Mouse (Mus musculus): ENCODE measurements around the gene Grb2. TPM values are rescaled to one million over a fixed set of nuclear protein-coding genes. Genes with fewer than 3 reads are reported as not detected.

Gene Grb2
- polyA plus RNA-seq, 1 experiment from 2014 or later = 121 TPM

- Histone ChIP-seq H3K27ac (peak overlapping the region; percentile 98), H3K4me2 (replicated peaks) (peak overlapping the region; percentile 89), H3K9ac (peak overlapping the region; percentile 92), H3K27me3 (ENCODE audit: control insufficient read depth, insufficient read depth, low read length) (no peaks in the 10 kb centered on the region), H3K36me3 (replicated peaks; ENCODE audit: control insufficient read depth, insufficient read depth) (peaks cover 41% of the 10 kb centered on the region), H3K9me3 (ENCODE audit: control insufficient read depth, low read length) (no peaks in the 10 kb centered on the region), H3K4me3 (replicated peaks; ENCODE audit: low read length) (peak overlapping the region; percentile 89), H3K4me1 (replicated peaks; ENCODE audit: control insufficient read depth, insufficient read depth, low read length) (peaks cover 25% of the 10 kb centered on the region)
- DNase-seq (ENCODE audit: low spot score) (no peak), ATAC-seq (ENCODE audit: low FRiP score) (no peak)
- WGBS = 8% methylated on average over 15 of the region's 15 CpGs
Measured at GRCm38 (mm10) chr11:115603128-115603475, 105.3 kb downstream of the Grb2 start.

GRCm38 (mm10) chr11:115601174-115601573 lies 107.2 kb downstream of the Grb2 start:
- Histone ChIP-seq H3K4me2 (replicated peaks) (no peak overlapping the region), H3K27me3 (ENCODE audit: control insufficient read depth, insufficient read depth, low read length) (no peaks in the 10 kb centered on the region), H3K9ac (no peak overlapping the region), H3K9me3 (ENCODE audit: control insufficient read depth, low read length) (no peaks in the 10 kb centered on the region), H3K4me1 (replicated peaks; ENCODE audit: control insufficient read depth, insufficient read depth, low read length) (peaks cover 25% of the 10 kb centered on the region), H3K36me3 (replicated peaks; ENCODE audit: control insufficient read depth, insufficient read depth) (peaks cover 37% of the 10 kb centered on the region), H3K4me3 (replicated peaks; ENCODE audit: low read length) (no peak overlapping the region), H3K27ac (no peak overlapping the region)
- ATAC-seq (ENCODE audit: low FRiP score) = no peak
- 96% methylated on average over 4 of the region's 4 CpGs for WGBS
- DNase-seq (ENCODE audit: low spot score) = no peak

DNA sequence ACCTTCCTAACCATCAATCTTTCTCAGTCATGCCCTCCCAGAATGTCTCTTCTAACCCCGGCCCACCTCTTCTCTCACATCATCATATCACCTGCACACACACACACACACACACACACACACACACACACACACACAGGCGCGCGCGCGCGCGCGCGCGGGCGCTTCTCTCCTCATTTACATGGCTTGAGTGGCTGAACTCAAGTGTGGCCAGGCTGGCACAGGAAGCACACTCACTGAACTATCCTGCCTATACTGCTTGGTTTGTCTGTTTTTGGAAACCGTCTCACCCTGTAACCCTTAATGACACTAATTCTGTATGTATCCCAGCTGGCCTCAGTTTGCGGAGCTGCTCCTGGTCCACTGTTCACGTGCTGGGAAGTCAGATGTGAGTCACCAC lies 107.7 kb downstream of the Grb2 start:
- Histone ChIP-seq H3K27ac (no peak overlapping the region), H3K4me3 (replicated peaks; ENCODE audit: low read length) (no peak overlapping the region), H3K9me3 (ENCODE audit: control insufficient read depth, low read length) (no peaks in the 10 kb centered on the region), H3K9ac (no peak overlapping the region), H3K27me3 (ENCODE audit: control insufficient read depth, insufficient read depth, low read length) (no peaks in the 10 kb centered on the region), H3K4me1 (replicated peaks; ENCODE audit: control insufficient read depth, insufficient read depth, low read length) (peaks cover 25% of the 10 kb centered on the region), H3K4me2 (replicated peaks) (no peak overlapping the region), H3K36me3 (replicated peaks; ENCODE audit: control insufficient read depth, insufficient read depth) (peaks cover 37% of the 10 kb centered on the region)
- ATAC-seq (ENCODE audit: low FRiP score) (no peak), DNase-seq (ENCODE audit: low spot score) (no peak)
- WGBS = 98% methylated on average over 15 of the region's 15 CpGs

- no peaks in the 10 kb centered on the region for H3K27me3 ChIP-seq (ENCODE audit: control insufficient read depth, insufficient read depth, low read length)
- no peak overlapping the region for H3K27ac ChIP-seq
- peaks cover 18% of the 10 kb centered on the region for H3K4me1 ChIP-seq (replicated peaks; ENCODE audit: control insufficient read depth, insufficient read depth, low read length)
- no peak overlapping the region for H3K4me2 ChIP-seq (replicated peaks)
- H3K9ac ChIP-seq = no peak overlapping the region
- H3K4me3 ChIP-seq (replicated peaks; ENCODE audit: low read length) = no peak overlapping the region
- 94% methylated on average over 7 of the region's 7 CpGs for WGBS
- ATAC-seq (ENCODE audit: low FRiP score) = no peak
- DNase-seq (ENCODE audit: low spot score) = no peak
- H3K36me3 ChIP-seq (replicated peaks; ENCODE audit: control insufficient read depth, insufficient read depth) = peaks cover 37% of the 10 kb centered on the region
- H3K9me3 ChIP-seq (ENCODE audit: control insufficient read depth, low read length) = no peaks in the 10 kb centered on the region
Measured at GRCm38 (mm10) chr11:115599722-115600121, 108.7 kb downstream of the Grb2 start.

- no peaks in the 10 kb centered on the region for H3K9me3 ChIP-seq (ENCODE audit: control insufficient read depth, low read length)
- ATAC-seq (ENCODE audit: low FRiP score) = no peak
- DNase-seq (ENCODE audit: low spot score) = no peak
- H3K4me3 ChIP-seq (replicated peaks; ENCODE audit: low read length) = no peak overlapping the region
- H3K27me3 ChIP-seq (ENCODE audit: control insufficient read depth, insufficient read depth, low read length) = no peaks in the 10 kb centered on the region
- 94% methylated on average over 4 of the region's 4 CpGs for WGBS
- no peak overlapping the region for H3K4me2 ChIP-seq (replicated peaks)
- H3K4me1 ChIP-seq (replicated peaks; ENCODE audit: control insufficient read depth, insufficient read depth, low read length) = peaks cover 15% of the 10 kb centered on the region
- no peak overlapping the region for H3K27ac ChIP-seq
- H3K36me3 ChIP-seq (replicated peaks; ENCODE audit: control insufficient read depth, insufficient read depth) = peaks cover 51% of the 10 kb centered on the region
- no peak overlapping the region for H3K9ac ChIP-seq
Measured at GRCm38 (mm10) chr11:115598309-115598708, 110.1 kb downstream of the Grb2 start.

DNA sequence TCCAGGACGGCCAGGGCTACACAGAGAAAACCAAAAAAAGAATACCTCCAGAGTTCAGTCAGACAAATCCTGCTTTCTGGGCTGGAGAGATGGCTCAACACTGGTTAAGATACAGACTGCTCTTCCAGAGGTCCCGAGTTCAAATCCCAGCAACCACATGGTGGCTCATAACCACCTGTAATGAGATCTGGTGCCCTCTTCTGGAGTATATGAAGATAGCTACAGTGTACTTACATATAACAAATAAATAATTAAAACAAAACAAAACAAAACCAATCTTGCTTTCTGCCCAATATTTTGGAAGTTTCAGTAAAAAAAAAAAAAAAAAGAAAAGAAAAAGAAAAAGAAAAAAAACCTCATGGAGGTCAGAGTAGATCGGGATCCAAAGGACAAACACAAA lies 113.2 kb downstream of the Grb2 start:
- no peak overlapping the region for H3K4me3 ChIP-seq (replicated peaks; ENCODE audit: low read length)
- no peak overlapping the region for H3K9ac ChIP-seq
- ATAC-seq (ENCODE audit: low FRiP score) (no peak), DNase-seq (ENCODE audit: low spot score) (no peak)
- no peak overlapping the region for H3K4me2 ChIP-seq (replicated peaks)
- no peak overlapping the region for H3K27ac ChIP-seq
- H3K27me3 ChIP-seq (ENCODE audit: control insufficient read depth, insufficient read depth, low read length) = no peaks in the 10 kb centered on the region
- WGBS = 95% methylated on average over 3 of the region's 3 CpGs
- no peaks in the 10 kb centered on the region for H3K9me3 ChIP-seq (ENCODE audit: control insufficient read depth, low read length)
- peaks cover 81% of the 10 kb centered on the region for H3K36me3 ChIP-seq (replicated peaks; ENCODE audit: control insufficient read depth, insufficient read depth)
- H3K4me1 ChIP-seq (replicated peaks; ENCODE audit: control insufficient read depth, insufficient read depth, low read length) = no peaks in the 10 kb centered on the region

Other genes starting within 250 kb of the Grb2 start
- gene Slc16a5, start 246.1 kb downstream of the Grb2 start, polyA plus RNA-seq (2014; fragmentation: Nextera tagmentation; extraction: Ambion mirVana) = 0.18 TPM in 1 of 2 replicates, not detected in the other
- 14.2 and 14.8 TPM in 2 replicates for gene Armc7, start 232.9 kb downstream of the Grb2 start, polyA plus RNA-seq (2014; fragmentation: Nextera tagmentation; extraction: Ambion mirVana)
- 85.3 and 98.0 TPM in 2 replicates for gene Nt5c, start 216.7 kb downstream of the Grb2 start, polyA plus RNA-seq (2014; fragmentation: Nextera tagmentation; extraction: Ambion mirVana)
- 1,350 and 1,384 TPM in 2 replicates for gene Jpt1, start 194.2 kb downstream of the Grb2 start, polyA plus RNA-seq (2014; fragmentation: Nextera tagmentation; extraction: Ambion mirVana)
- gene Sumo2, start 172.3 kb downstream of the Grb2 start, polyA plus RNA-seq (2014; fragmentation: Nextera tagmentation; extraction: Ambion mirVana) = 968 and 989 TPM in 2 replicates
- 95.2 and 99.8 TPM in 2 replicates for gene Nup85, start 144.2 kb downstream of the Grb2 start, polyA plus RNA-seq (2014; fragmentation: Nextera tagmentation; extraction: Ambion mirVana)
- 72.5 and 74.1 TPM in 2 replicates for gene Mrps7, start 104.7 kb downstream of the Grb2 start, polyA plus RNA-seq (2014; fragmentation: Nextera tagmentation; extraction: Ambion mirVana)
- gene Gga3, start 104.5 kb downstream of the Grb2 start, polyA plus RNA-seq (2014; fragmentation: Nextera tagmentation; extraction: Ambion mirVana) = 34.1 and 39.4 TPM in 2 replicates
- 11.3 and 13.5 TPM in 2 replicates for gene Mif4gd, start 95.6 kb downstream of the Grb2 start, polyA plus RNA-seq (2014; fragmentation: Nextera tagmentation; extraction: Ambion mirVana)
- 37.8 and 42.3 TPM in 2 replicates for gene Slc25a19, start 80.3 kb downstream of the Grb2 start, polyA plus RNA-seq (2014; fragmentation: Nextera tagmentation; extraction: Ambion mirVana)
- 17.3 and 20.8 TPM in 2 replicates for gene Tmem94, start 56.8 kb upstream of the Grb2 start, polyA plus RNA-seq (2014; fragmentation: Nextera tagmentation; extraction: Ambion mirVana)
- gene Caskin2, start 105.0 kb upstream of the Grb2 start, polyA plus RNA-seq (2014; fragmentation: Nextera tagmentation; extraction: Ambion mirVana) = 10.7 and 11.0 TPM in 2 replicates
- gene Tsen54, start 106.1 kb upstream of the Grb2 start, polyA plus RNA-seq (2014; fragmentation: Nextera tagmentation; extraction: Ambion mirVana) = 17.8 and 19.9 TPM in 2 replicates
- gene Llgl2, start 115.5 kb upstream of the Grb2 start, polyA plus RNA-seq (2014; fragmentation: Nextera tagmentation; extraction: Ambion mirVana) = 1.3 and 2.4 TPM in 2 replicates
- 0.13 TPM in 1 of 2 replicates, not detected in the other for gene Myo15b, start 149.8 kb upstream of the Grb2 start, polyA plus RNA-seq (2014; fragmentation: Nextera tagmentation; extraction: Ambion mirVana)
- gene Smim5, start 191.4 kb upstream of the Grb2 start, polyA plus RNA-seq (2014; fragmentation: Nextera tagmentation; extraction: Ambion mirVana) = 2.9 and 4.6 TPM in 2 replicates
- not detected in 2 replicates for gene Smim6, start 203.4 kb upstream of the Grb2 start, polyA plus RNA-seq (2014; fragmentation: Nextera tagmentation; extraction: Ambion mirVana)
- 40.5 and 41.8 TPM in 2 replicates for gene Sap30bp, start 224.7 kb upstream of the Grb2 start, polyA plus RNA-seq (2014; fragmentation: Nextera tagmentation; extraction: Ambion mirVana)
- gene Recql5, start 224.9 kb upstream of the Grb2 start, polyA plus RNA-seq (2014; fragmentation: Nextera tagmentation; extraction: Ambion mirVana) = 16.7 and 17.2 TPM in 2 replicates